Mouse (Mus musculus) left cerebral cortex, adult 18-20 months (tissue): ENCODE measurements around the gene Zfp219. TPM values are rescaled to one million over a fixed set of nuclear protein-coding genes. Genes with fewer than 3 reads are reported as not detected.

Experiments
- total RNA-seq, 2 experiments: library from RNA; stranded (reverse); gene quantifications; 2 replicates each; pipeline ENCODE4 v1.2.3; 2021

Zfp219 gene
- total RNA-seq, 2 experiments from 2014 or later: 40.6 to 41.3 TPM

Other genes starting within 250 kb of the Zfp219 start
- gene Ang4, start 247.1 kb downstream of the Zfp219 start, total RNA-seq: not detected
- not detected for gene AY358078, start 220.7 kb downstream of the Zfp219 start, total RNA-seq
- gene Ear6, start 167.0 kb downstream of the Zfp219 start, total RNA-seq: not detected
- gene Mettl17, start 135.9 kb downstream of the Zfp219 start, total RNA-seq: 10 to 100 TPM; 27.3 to 31.7 TPM
- gene Slc39a2, start 127.8 kb downstream of the Zfp219 start, total RNA-seq: 1 to 10 TPM; 6.8 to 7.0 TPM
- gene Ndrg2, start 106.6 kb downstream of the Zfp219 start, total RNA-seq: 100 to 1,000 TPM; 745 to 825 TPM
- gene Tppp2, start 102.3 kb downstream of the Zfp219 start, total RNA-seq: not detected
- gene Rnase13, start 98.0 kb downstream of the Zfp219 start, total RNA-seq: not detected
- gene Arhgef40, start 36.0 kb downstream of the Zfp219 start, total RNA-seq: 10 to 100 TPM; 23.4 to 28.6 TPM
- gene Tmem253, start 5.1 kb downstream of the Zfp219 start, total RNA-seq: under 1 TPM; 0.28 to 0.56 TPM
- not detected for gene Olfr221, start 21.7 kb upstream of the Zfp219 start, total RNA-seq
- gene Hnrnpc, start 83.3 kb upstream of the Zfp219 start, total RNA-seq: 100 to 1,000 TPM; 238 to 239 TPM
- 1 to 10 TPM; 1.7 to 1.8 TPM for gene Rpgrip1, start 90.0 kb upstream of the Zfp219 start, total RNA-seq
- gene Supt16, start 176.7 kb upstream of the Zfp219 start, total RNA-seq: 10 to 100 TPM; 55.8 to 58.4 TPM
- 100 to 1,000 TPM; 108 to 120 TPM for gene Chd8, start 237.0 kb upstream of the Zfp219 start, total RNA-seq